Mouse (Mus musculus): ENCODE results near the gene Skap2. TPM values are rescaled to one million over a fixed set of nuclear protein-coding genes. Genes with fewer than 3 reads are reported as not detected.

Gene Skap2
- total RNA-seq, 1 experiment from 2014 or later, result 127 TPM

DNA sequence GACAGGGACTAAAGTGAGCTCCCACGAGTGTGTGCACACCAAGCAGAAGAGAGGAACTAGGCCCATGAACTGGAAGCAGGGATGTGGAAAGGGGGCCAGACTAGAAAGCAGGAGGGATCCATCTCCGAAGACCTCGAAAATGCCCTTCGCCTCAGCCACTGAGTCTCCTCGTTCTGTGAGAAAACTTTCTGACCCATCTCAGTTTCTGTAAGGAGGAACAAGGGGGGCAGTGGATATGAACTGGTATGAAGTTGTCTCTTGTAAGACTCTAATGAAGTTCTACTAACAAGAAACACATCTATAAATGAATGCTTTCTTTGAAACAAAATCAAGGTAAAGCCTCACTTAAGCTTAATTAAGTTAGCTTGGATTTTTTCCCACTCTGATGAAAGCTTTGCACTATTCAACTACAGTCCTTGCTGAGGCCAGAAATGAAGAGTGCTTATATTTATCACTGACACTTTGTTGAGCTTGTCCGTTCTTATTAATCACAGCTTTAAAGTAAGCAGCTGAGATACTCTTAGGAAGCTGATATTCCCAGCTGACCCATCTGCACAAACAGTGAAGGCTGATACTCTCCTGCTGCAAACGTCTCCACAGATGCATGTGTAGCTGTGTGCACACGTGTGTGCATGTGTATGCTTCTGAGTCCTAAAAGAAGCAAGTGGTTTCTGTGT, 113.9 kb downstream of the Skap2 start:
- ATAC-seq (replicated peaks; ENCODE audit: low read depth, poor library complexity, severe bottlenecking), result no peak

DNA sequence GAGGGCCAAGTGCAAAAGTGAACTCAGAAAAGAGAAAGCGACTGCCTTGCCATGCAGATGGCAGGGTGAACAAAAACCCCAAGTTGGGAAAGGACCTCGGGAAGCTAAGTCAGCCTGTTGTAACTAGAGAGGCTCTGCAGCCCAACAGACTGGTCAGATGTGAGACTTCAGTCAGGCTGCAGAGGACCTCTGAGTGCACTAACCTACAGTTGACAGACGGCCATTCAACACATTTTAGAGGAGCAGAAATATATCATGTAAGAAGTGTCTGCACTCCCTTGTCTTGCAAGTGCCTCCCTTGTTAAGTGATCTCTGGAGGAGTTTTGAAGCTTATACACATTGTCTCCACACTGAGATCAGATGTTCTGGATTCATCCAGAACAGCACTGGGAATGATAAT, 116.6 kb downstream of the Skap2 start:
- no peak for ATAC-seq (replicated peaks; ENCODE audit: low read depth, poor library complexity, severe bottlenecking)

DNA sequence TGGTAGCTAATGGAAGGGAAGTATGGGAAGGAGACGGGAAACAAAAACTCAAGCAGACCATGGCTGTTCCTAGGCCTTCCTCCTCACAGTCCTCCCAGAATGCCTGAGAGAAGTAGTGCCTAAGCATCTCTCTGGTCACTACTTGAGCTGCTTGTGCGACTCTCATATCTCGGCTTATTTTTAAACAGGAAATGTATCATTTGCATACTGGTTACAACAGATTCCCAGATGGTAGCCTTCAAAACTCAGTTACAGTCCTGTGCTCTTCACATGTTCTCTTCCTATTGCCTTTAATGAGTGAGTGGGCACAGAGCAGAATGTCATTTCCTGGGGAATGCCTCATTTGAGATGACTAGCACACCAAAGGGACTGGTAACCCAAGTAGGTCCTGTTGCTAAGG, 117.6 kb downstream of the Skap2 start:
- no peak for ATAC-seq (replicated peaks; ENCODE audit: low read depth, poor library complexity, severe bottlenecking)

DNA sequence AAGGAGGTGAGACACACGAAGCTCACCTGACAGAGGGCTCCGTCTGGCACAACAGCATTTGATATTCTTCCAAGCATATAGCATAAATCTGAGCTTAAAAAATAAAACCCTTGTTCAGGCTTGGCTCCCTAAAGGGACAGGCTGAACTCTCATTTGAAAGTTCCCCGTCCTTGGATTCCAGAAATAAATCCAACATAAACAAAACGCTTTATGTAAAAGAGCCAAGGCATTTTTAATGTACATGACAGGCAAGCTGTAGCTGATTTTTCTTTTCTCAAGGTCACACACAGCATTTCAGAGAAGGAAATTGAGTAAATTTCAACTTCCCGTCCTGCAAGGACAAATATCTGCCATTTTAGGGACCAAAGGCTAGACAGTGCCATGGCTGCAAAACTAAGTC, 122.0 kb downstream of the Skap2 start:
- ATAC-seq (replicated peaks; ENCODE audit: low read depth, poor library complexity, severe bottlenecking), result no peak

DNA sequence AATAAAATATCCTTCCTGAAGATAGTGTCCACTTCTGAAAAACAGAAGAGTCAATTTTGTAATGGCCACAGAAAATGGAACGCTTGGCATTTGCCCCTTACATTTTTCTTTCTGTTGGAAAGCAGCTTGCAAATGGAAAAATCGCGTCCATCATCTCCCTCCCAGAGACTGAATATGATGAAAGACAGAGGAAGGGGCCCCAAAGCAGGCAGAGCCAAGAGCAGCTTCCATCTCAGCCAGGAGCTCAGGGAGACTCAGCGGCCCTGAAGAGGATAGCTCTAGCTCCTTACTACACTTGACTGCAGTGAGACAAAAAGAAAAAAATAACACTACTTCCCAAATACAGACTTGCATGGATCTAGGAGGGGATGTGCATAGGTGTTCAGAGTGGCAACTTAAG, 122.5 kb downstream of the Skap2 start:
- ATAC-seq (replicated peaks; ENCODE audit: low read depth, poor library complexity, severe bottlenecking), result no peak

DNA sequence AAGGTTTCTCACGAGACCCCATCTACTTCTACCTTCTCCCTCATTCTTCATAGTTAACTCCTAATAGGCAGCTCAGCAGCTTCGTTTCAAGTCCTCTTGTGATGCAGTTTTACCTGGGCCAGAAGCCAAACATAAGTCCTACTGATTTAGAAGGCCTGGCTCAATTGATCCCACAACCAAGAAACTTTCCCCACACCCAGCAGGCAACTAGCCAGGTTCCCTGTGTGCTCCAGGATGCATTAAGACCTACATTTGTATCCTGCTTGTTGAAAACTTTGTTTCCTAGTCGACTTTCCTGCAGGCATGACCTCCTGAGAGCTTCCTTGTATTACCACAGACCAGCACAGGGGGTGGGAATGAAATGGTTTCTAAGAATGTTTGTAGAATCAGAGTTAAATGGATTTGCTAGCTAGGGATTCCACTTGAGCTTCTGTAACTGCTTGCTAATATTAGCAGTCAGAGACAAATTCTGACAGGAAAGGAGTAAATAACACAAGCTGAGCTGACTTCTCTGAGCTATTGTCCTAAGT, 125.4 kb downstream of the Skap2 start:
- no peak for ATAC-seq (replicated peaks; ENCODE audit: low read depth, poor library complexity, severe bottlenecking)

DNA sequence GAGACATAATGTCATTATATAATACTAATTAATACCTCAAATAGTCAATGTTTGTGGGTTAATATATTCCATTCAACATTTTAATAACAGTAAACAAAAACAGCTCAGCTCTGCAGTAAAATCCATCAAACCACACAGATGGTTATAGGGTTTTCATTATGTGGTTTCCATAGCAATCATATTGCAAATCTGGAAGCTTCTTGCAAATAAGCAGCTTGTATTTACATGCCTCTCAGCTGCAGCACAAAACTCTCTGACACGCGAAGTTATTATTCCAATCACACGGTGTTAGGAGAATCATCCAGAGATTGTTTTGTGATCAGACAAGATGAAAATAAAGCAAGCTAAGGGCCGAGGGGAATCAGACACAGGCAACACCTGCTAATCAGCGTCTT, 129.5 kb downstream of the Skap2 start:
- ATAC-seq (replicated peaks; ENCODE audit: low read depth, poor library complexity, severe bottlenecking), result no peak

DNA sequence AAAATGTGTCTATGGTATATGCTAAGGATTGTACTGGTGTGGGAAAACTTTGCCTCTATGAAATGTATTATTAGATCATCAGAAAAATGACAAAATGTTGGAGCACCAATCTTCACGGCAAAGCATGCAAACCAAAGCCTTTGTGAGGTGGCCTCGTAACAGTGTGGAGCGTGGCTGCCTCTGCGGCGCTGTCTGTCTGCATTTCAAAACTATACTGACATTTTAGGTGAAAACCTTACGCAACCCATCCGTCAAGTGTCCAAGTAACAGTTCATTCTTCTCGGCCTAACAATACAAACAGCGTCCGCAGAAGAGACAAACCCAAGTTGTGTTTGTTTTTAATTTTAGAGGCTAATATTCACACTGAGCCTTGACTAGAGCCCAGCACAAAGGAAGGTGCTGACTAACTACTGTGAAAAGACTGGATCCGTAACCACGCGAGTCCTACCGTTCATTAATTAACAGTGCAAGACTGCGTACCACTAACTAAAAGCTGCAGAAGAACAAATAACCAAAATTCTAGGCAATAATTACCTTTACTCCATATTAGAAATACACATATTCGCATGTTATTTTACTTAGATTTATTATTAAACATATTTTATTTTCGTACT, 130.0 kb downstream of the Skap2 start:
- ATAC-seq (replicated peaks; ENCODE audit: low read depth, poor library complexity, severe bottlenecking), result no peak

DNA sequence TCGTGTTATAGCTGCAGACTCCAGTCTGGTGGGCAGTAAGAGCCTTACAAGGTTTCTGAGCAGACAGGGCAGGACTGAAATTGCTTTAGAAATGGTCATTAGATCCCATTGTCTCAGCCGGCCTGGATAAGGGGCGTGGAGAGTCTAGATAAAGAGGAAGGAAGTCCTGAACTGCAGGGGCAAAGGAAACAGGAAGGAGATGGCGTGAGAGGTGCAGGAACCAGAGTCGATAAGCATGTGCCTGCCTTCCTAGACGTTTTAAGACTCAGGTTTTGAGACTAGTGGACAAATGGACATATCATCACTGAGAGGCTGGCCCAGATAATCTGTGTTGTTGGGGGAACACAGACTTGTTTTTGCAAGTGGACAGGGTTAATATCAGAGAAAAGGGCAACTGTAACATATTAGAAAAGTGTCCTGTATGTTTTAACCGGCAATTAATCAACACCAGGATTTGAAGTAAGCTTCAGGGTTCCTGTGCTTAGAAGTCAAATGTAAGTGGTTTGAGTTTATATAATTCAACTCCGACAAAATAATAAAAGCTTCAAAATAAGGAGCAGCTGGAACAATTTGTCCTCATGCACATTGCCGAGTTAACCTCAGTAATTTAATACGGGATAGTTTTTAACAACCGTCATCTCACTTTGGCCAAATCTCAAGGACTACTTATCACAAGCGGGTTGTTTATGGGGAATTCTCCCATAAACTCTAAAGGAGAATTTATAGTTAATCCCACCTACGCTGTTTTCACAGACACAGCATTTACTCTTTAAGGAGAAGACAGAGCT, 131.0 kb downstream of the Skap2 start:
- peak; percentile 91 for ATAC-seq (replicated peaks; ENCODE audit: low read depth, poor library complexity, severe bottlenecking)

DNA sequence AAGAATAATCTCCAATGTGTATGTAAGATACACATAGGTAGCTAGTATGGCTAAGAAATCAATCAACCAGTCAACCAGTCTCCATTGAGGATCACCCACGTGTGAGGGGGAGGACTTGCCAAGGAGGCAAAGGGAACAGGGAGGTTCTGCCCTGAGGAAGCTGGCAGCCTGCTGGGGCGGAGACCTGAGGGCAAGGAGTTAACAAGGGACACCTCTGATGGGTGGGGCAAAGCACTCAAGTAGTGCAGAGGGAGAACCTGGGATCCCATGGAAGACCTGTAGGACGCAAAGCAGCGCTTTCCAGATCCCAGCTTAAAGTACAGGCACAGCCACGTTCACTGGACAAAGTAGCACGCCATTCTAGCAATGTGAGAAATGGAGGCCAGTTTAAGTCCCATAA, 131.6 kb downstream of the Skap2 start:
- ATAC-seq (replicated peaks; ENCODE audit: low read depth, poor library complexity, severe bottlenecking), result peak; percentile 23; the same call in 1 of the 2 replicates

DNA sequence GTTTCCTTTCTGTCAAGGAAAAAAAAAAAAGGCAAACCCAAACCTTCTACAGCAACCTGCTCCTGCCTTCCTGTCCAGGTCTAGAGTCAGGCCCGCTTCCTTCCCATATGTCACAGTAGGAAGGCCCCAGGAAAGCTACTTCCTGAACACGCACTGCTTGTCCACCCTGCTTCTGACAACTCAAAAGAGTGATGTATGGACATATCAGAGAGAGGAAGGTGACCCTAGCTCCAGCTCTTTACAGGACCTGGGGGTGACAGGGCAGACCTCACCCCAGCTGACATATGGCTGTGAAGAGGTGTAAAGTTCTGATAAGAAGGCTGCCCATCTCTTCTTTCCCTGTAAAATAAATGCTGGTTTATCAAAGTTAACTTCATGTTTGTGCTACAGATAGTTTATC, 133.8 kb downstream of the Skap2 start:
- ATAC-seq (replicated peaks; ENCODE audit: low read depth, poor library complexity, severe bottlenecking), result no peak

DNA sequence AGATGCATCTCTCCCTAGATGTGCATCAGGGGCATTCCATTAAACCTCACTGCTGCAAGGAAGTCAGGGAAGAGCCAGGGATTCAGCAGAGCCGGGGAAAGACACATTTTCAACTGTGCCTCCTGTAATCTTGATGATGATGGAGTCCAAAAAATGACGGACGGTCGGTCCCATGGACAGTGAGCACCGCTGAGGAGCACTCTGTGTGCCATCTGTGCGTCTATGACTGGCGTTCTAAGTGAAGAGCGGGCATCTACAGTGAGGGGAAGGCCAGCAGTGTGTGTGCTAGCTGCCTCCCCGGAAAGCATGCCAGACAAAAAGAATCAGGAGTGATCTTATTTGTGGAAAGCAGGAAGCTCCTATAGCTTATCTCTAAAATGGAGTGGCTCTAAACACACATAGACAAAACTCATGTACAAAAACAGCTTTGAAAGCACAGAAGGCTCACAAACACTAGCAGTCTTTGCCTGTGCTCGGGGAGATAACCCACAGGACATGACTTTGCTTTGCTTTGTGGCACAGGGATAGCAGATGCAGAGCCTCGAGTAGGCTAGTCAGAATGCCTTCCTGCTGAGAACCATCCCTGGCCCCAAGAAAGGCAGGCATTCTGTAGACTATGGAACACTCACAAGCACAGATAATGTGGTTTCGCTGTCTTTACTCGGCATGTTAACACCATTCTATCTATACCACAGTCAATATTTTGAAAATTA, 135.4 kb downstream of the Skap2 start:
- ATAC-seq (replicated peaks; ENCODE audit: low read depth, poor library complexity, severe bottlenecking), result peak; percentile 70

DNA sequence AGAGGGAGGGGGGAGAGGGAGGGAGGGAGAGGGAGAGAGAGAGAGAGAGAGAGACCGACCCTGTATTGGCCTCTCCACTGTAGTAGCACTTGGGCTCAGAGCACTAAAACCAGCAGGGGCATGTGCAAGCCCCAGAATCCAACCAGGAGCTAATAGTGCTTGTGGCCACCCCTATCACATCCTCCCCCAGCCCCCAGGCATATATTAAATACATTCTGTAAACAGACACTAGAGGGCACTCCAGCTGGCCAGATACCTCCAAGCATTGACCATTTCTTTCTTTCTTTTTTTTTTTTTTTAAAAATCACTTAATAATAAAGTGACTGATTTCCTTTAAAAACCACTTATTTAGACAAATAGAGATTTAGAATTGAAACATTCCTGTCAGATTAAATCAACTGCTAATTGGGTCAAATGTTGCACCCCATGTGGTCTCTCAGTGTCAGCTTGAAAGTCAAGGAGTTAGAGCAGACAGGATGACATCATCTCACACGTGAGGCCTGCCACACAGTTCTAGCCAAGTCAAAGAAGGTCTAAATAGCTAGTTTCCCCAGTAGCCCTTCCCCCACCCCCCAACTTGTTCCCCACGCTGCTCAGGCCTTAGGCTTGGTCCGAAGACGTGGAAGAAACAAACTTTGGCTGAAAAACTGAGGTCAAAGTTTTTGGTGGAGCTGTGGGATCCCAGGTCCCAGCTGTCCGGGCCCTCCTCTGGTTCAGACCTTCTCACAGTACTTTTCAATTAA, 136.3 kb downstream of the Skap2 start:
- ATAC-seq (replicated peaks; ENCODE audit: low read depth, poor library complexity, severe bottlenecking), result peak; percentile 54

DNA sequence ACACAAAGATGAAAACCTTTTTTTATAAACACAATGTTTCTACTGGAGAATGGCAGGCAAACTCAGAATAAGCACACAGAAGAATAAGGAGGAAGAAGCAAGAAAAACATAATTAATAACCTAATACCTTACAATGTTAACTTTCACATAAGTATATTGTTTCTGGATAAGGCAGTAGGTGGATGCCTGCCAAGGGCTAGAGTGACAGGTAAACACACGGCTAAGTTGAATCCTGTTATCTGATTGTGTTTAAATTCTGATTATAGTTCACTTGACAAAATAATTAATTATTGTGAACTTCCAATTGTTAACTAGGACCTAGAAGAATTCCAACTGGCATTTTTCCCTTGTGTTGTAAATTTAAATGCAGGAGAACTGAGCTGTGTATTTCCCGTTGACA, 138.3 kb downstream of the Skap2 start:
- ATAC-seq (replicated peaks; ENCODE audit: low read depth, poor library complexity, severe bottlenecking), result no peak

DNA sequence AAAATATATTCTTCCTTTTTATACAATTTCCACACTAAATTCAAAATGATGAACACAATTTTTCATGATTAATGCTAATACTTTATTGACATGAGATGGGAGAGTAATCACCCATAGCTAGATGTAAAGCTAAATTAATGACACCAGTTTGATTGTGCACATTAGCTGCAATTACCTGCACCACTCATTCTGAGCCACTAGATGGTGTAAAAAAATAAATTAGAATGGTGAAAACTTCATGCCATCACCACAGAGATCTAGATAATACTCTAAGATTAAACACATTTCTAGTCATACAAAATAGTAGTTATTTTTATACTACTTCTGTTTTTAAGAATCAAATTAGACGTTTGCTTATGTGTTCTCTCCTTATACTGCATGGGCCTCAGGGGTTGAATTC, 141.2 kb downstream of the Skap2 start:
- ATAC-seq (replicated peaks; ENCODE audit: low read depth, poor library complexity, severe bottlenecking), result peak; percentile 39; the same call in 1 of the 2 replicates

DNA sequence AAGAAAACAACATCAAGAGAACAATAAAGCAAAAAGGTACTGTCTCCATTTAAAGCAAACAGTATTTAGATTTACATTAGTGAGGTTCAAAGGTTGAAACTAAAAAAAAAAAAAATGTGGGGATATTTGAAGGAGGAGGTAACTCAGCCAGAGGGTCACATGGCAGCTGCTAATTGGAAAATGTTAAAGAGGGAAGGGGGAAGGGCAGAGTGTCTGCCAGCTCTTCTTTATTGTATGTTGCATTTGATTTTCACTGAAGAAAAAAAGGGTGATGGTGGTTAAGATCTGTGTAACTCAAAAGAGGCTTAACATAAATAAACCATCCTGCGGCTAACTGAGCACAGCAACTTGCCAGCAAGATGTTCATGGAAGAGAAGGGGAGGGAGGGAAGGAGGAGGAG, 142.1 kb downstream of the Skap2 start:
- no peak for ATAC-seq (replicated peaks; ENCODE audit: low read depth, poor library complexity, severe bottlenecking)

DNA sequence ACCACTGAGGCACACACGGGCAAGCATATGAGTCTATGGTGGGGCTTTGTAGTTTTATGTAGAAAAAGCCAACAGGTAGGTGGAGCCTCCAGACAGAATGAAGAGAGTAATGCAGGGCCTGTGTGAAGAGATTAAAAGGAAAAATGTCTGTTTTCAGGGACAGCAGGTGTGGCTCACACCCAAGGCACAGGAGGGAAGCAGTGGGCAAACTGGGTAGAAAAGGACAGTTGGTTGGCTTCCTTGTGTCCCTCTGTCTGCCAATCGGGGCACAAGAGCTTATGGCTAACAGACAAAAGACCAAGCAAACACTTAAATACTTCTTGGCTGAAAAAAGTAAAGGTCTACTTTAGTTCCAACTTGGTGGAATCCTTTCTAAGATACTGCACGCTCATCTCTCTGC, 145.8 kb downstream of the Skap2 start:
- no peak for ATAC-seq (replicated peaks; ENCODE audit: low read depth, poor library complexity, severe bottlenecking)

DNA sequence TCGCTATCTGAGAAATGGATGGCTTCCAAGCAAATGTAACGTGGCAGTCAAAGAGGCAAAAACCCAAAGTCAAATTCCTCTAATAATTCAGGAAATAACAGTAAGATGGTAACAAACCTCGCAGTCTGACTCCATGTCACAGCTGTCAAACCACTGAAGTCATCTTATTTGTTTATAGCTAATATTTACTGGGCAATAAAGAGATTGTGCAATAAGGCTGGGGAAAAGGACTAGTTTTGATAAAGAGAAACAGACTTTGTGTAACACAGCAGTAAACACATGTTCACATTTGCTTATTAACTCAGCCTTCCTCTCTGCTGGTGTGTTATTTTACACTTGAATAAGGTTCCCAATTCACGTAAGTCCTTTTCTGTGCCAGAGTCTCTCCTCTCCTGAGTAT, 148.8 kb downstream of the Skap2 start:
- ATAC-seq (replicated peaks; ENCODE audit: low read depth, poor library complexity, severe bottlenecking), result no peak

DNA sequence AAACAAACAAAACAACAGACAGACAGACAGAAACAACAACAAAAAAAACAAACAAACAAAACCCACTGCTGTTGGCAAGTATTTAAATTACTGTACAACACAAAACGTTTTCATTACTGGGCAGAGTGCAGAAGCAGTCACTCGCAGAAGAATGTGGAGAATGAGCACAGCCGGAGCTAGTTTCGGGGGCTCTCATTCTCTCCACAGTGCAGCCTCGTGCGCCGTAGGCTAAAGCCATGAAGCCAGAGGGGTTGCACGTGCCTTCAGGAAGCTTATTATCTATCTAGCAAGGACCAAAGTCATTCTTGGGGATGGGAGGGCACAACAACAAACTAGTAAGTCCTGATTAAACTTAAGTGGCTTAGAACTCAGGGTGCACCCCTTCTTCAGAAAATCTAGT, 152.0 kb downstream of the Skap2 start:
- ATAC-seq (replicated peaks; ENCODE audit: low read depth, poor library complexity, severe bottlenecking), result no peak

DNA sequence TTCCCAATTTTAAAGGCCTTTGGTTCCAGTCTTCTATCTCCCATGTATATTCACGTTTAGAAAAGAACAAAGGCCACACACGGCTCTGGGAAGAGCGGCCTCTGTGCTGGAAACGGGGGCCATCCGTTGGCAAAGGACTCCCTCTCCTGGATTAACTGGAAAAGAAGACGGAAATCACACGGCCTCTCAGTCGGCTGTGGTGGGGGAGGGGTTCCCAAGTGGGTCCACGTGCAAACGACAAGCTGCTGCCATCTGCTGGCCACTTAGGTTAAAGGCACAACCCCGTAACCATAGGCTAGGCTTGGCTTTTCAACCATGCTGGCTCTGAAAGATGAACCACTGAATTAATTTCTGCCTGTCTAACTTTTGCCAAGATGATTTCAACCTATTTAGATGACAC, 154.5 kb downstream of the Skap2 start:
- ATAC-seq (replicated peaks; ENCODE audit: low read depth, poor library complexity, severe bottlenecking), result peak; percentile 99
